Mouse (Mus musculus) forebrain, postnatal 0 days (tissue): ENCODE results near the gene Ptprd. TPM values are rescaled to one million over a fixed set of nuclear protein-coding genes. Genes with fewer than 3 reads are reported as not detected.
"Not testable (repeated sequence)": the region's sequence is repeated elsewhere in the genome, so short reads cannot be mapped to it uniquely, and the experiment has no call there.

Experiments
- ATAC-seq: fragments of 200-750 bp; cut with Nextera tagmentation; 2 replicates; pipeline ENCODE4 v1.8.0; 2017; ENCODE audit warnings: mild to moderate bottlenecking, moderate library complexity
- DNase-seq: peaks from one replicate; pipeline ENCODE4 v3.0.0-alpha.2; 2015
- H3K27ac ChIP-seq: fragments of 300-500 bp; sonication (generic); 2 replicates; pipeline ENCODE4 v1.5.1; 2014; ENCODE audit warnings: low read depth, mild to moderate bottlenecking, antibody characterized with exemption, low read length, moderate library complexity, mixed read lengths
- H3K27me3 ChIP-seq: fragments of 300-500 bp; sonication (generic); 2 replicates; pipeline ENCODE4 v1.6.1; 2014; ENCODE audit warnings: mild to moderate bottlenecking, low read length, mixed read lengths; ENCODE audit not compliant: insufficient read depth
- H3K36me3 ChIP-seq: fragments of 300-500 bp; sonication (generic); 2 replicates; pipeline ENCODE4 v1.6.1; 2014; ENCODE audit warnings: mild to moderate bottlenecking, moderate library complexity; ENCODE audit not compliant: insufficient read depth
- H3K4me1 ChIP-seq: fragments of 300-500 bp; sonication (generic); 2 replicates; pipeline ENCODE4 v1.6.1; 2014; ENCODE audit warnings: antibody characterized with exemption; ENCODE audit not compliant: insufficient read depth
- H3K4me2 ChIP-seq: fragments of 300-500 bp; sonication (generic); 2 replicates; pipeline ENCODE4 v1.6.1; 2014; ENCODE audit warnings: low read depth, mild to moderate bottlenecking, moderate library complexity
- H3K4me3 ChIP-seq: fragments of 300-500 bp; sonication (generic); 2 replicates; pipeline ENCODE4 v1.5.1; 2014; ENCODE audit warnings: low read depth, low read length, mixed read lengths
- H3K9ac ChIP-seq: fragments of 300-500 bp; sonication (generic); 2 replicates; pipeline ENCODE4 v1.6.1; 2014; ENCODE audit warnings: mild to moderate bottlenecking
- H3K9me3 ChIP-seq: fragments of 300-500 bp; sonication (generic); 2 replicates; pipeline ENCODE4 v1.6.1; 2016; ENCODE audit warnings: low read length
- CTCF ChIP-seq: sonication (generic); IDR thresholded peaks from 2 replicates; pipeline ENCODE4 v1.5.1; 2016; ENCODE audit warnings: antibody characterized with exemption, control low read depth, low read depth
- WGBS: fragments of 180-500 bp; shearing (Covaris S2); extraction: QIAGEN DNeasy Blood & Tissue Kit; methylation state at CpG from one replicate; pipeline ENCODE4 v1.1.7; 2014; 5-methylcytosine and 5-hydroxymethylcytosine counted together
- polyA plus RNA-seq: library from polyadenylated mRNA; unstranded; fragments of >200 nt; fragmentation: Nextera tagmentation; extraction: Ambion mirVana; gene quantifications from 2 replicates; pipeline ENCODE4 v1.2.1, GENCODE M21; 2015
- total RNA-seq: library from RNA; depleted of rRNA; stranded (reverse); fragments of >200 nt; gene quantifications from 2 replicates; pipeline ENCODE4 v1.2.3, GENCODE M21; 2014

Ptprd gene
- total and polyA plus RNA-seq, 2 experiments from 2014 or later, result 58.3 to 120 TPM

GRCm38 (mm10) chr4:77982094-77982493 is 229.7 kb downstream of the Ptprd start:
- H3K27ac ChIP-seq, result no peak overlapping the region
- ATAC-seq, result peak; percentile 25; the same call in 1 of the 2 replicates

GRCm38 (mm10) chr4:77961711-77962110 is 250.1 kb downstream of the Ptprd start:
- Histone ChIP-seq H3K9ac (no peak overlapping the region), H3K27me3 (no peaks in the 10 kb centered on the region), H3K4me2 (no peak overlapping the region), H3K9me3 (no peaks in the 10 kb centered on the region), H3K4me1 (no peaks in the 10 kb centered on the region), H3K27ac (no peak overlapping the region), H3K4me3 (no peak overlapping the region), H3K36me3 (no peaks in the 10 kb centered on the region)
- 14% methylated on average over 2 of the region's 2 CpGs for WGBS
- ATAC-seq (no peak), DNase-seq (peak; percentile 17)
- TF ChIP-seq CTCF, result peak; percentile 52

More at GRCm38 (mm10) chr4:77982094-77982493, 229.7 kb downstream of the Ptprd start:
- no peak for DNase-seq
- no peak overlapping the region for H3K4me3 ChIP-seq
- H3K4me1 ChIP-seq, result no peaks in the 10 kb centered on the region
- no peak for TF ChIP-seq CTCF
- H3K36me3 ChIP-seq, result no peaks in the 10 kb centered on the region
- 58% methylated on average over 4 of the region's 4 CpGs for WGBS
- no peak overlapping the region for H3K4me2 ChIP-seq
- no peak overlapping the region for H3K9ac ChIP-seq
- H3K27me3 ChIP-seq, result no peaks in the 10 kb centered on the region
- H3K9me3 ChIP-seq, result no peaks in the 10 kb centered on the region

GRCm38 (mm10) chr4:77889489-77889888 is 322.3 kb downstream of the Ptprd start:
- H3K4me2 ChIP-seq, result no peak overlapping the region
- no peaks in the 10 kb centered on the region for H3K4me1 ChIP-seq
- no peak for TF ChIP-seq CTCF
- no peaks in the 10 kb centered on the region for H3K9me3 ChIP-seq
- ATAC-seq (no peak), DNase-seq (no peak)
- WGBS, result 52% methylated on average over 4 of the region's 4 CpGs
- no peak overlapping the region for H3K9ac ChIP-seq
- no peaks in the 10 kb centered on the region for H3K36me3 ChIP-seq
- H3K27ac ChIP-seq, result no peak overlapping the region
- no peak overlapping the region for H3K4me3 ChIP-seq
- no peaks in the 10 kb centered on the region for H3K27me3 ChIP-seq

GRCm38 (mm10) chr4:77880213-77880612 is 331.5 kb downstream of the Ptprd start:
- Histone ChIP-seq H3K4me2 (no peak overlapping the region), H3K36me3 (no peaks in the 10 kb centered on the region), H3K27ac (no peak overlapping the region), H3K4me3 (no peak overlapping the region), H3K9me3 (no peaks in the 10 kb centered on the region), H3K9ac (no peak overlapping the region), H3K4me1 (no peaks in the 10 kb centered on the region), H3K27me3 (no peaks in the 10 kb centered on the region)
- ATAC-seq, result no peak
- no peak for TF ChIP-seq CTCF
- WGBS, result 34% methylated on average over 2 of the region's 2 CpGs
- no peak for DNase-seq

- Histone ChIP-seq H3K4me3 (no peak overlapping the region), H3K27me3 (no peaks in the 10 kb centered on the region), H3K36me3 (no peaks in the 10 kb centered on the region), H3K27ac (no peak overlapping the region), H3K9me3 (no peaks in the 10 kb centered on the region), H3K4me1 (no peaks in the 10 kb centered on the region), H3K9ac (no peak overlapping the region), H3K4me2 (no peak overlapping the region)
- WGBS, result 50% methylated on average over 5 of the region's 5 CpGs
- no peak for TF ChIP-seq CTCF
- ATAC-seq (peak; percentile 53; the same call in 1 of the 2 replicates), DNase-seq (peak; percentile 20)
Measured at GRCm38 (mm10) chr4:77861269-77861668, 350.5 kb downstream of the Ptprd start.

GRCm38 (mm10) chr4:77797391-77797790 is 414.4 kb downstream of the Ptprd start:
- not testable (repeated sequence) for ATAC-seq, H3K9me3 ChIP-seq, H3K4me1 ChIP-seq, H3K4me2 ChIP-seq, H3K27me3 ChIP-seq, H3K36me3 ChIP-seq, DNase-seq, H3K9ac ChIP-seq, H3K27ac ChIP-seq, H3K4me3 ChIP-seq
- 86% methylated on average over 1 of the region's 1 CpGs for WGBS

GRCm38 (mm10) chr4:77777237-77777636 is 434.5 kb downstream of the Ptprd start:
- H3K4me3 ChIP-seq, result no peak overlapping the region
- ATAC-seq, result no peak
- H3K4me1 ChIP-seq, result no peaks in the 10 kb centered on the region
- no peaks in the 10 kb centered on the region for H3K9me3 ChIP-seq
- no peak for TF ChIP-seq CTCF
- H3K27me3 ChIP-seq, result no peaks in the 10 kb centered on the region
- H3K36me3 ChIP-seq, result no peaks in the 10 kb centered on the region
- no peak overlapping the region for H3K27ac ChIP-seq
- 50% methylated on average over 2 of the region's 2 CpGs for WGBS
- no peak overlapping the region for H3K4me2 ChIP-seq
- peak; percentile 66 for DNase-seq
- no peak overlapping the region for H3K9ac ChIP-seq

- no peaks in the 10 kb centered on the region for H3K36me3 ChIP-seq
- no peak overlapping the region for H3K4me3 ChIP-seq
- no peak for DNase-seq
- no peak overlapping the region for H3K27ac ChIP-seq
- no peak for TF ChIP-seq CTCF
- no peaks in the 10 kb centered on the region for H3K4me1 ChIP-seq
- ATAC-seq, result no peak
- H3K4me2 ChIP-seq, result no peak overlapping the region
- no peaks in the 10 kb centered on the region for H3K9me3 ChIP-seq
- no peak overlapping the region for H3K9ac ChIP-seq
- WGBS, result 74% methylated on average over 1 of the region's 1 CpGs
- no peaks in the 10 kb centered on the region for H3K27me3 ChIP-seq
Measured at GRCm38 (mm10) chr4:77763790-77764189, 448.0 kb downstream of the Ptprd start.
